Mouse (Mus musculus) heart, postnatal 0 days (tissue): ENCODE measurements at regions not wholly inside any gene's neighbourhood (a gene's known extent, or its start where the extent isn't known, plus 50 kb on each side); places are given as distances from the start of the nearest gene placed in this dataset.

Experiments used
- ATAC-seq: fragments of 200-750 bp; cut with Nextera tagmentation; 2 replicates; pipeline ENCODE4 v1.8.0; 2017; ENCODE audit warnings: low read depth, moderate number of reproducible peaks, moderate library complexity; ENCODE audit not compliant: insufficient read depth
- DNase-seq: peaks from one replicate; pipeline ENCODE4 v3.0.0-alpha.2; 2016; ENCODE audit warnings: low spot score
- H3K27ac ChIP-seq: fragments of 300-500 bp; sonication (generic); 2 replicates; pipeline ENCODE4 v1.5.1; 2014; ENCODE audit warnings: low read depth, mild to moderate bottlenecking
- H3K27me3 ChIP-seq: fragments of 300-500 bp; sonication (generic); 2 replicates; pipeline ENCODE4 v1.6.1; 2014; ENCODE audit warnings: low read length, mixed read lengths; ENCODE audit not compliant: control insufficient read depth, insufficient read depth
- H3K36me3 ChIP-seq: fragments of 300-500 bp; sonication (generic); replicated peaks from 2 replicates; pipeline ENCODE4 v1.6.1; 2014; ENCODE audit warnings: low read length, mixed read lengths; ENCODE audit not compliant: control insufficient read depth, insufficient read depth
- H3K4me1 ChIP-seq: fragments of 300-500 bp; sonication (generic); 2 replicates; pipeline ENCODE4 v1.6.1; 2014; ENCODE audit warnings: antibody characterized with exemption; ENCODE audit not compliant: control insufficient read depth, insufficient read depth
- H3K4me2 ChIP-seq: fragments of 300-500 bp; sonication (generic); 2 replicates; pipeline ENCODE4 v1.6.1; 2014; ENCODE audit warnings: low read depth, mild to moderate bottlenecking, low read length, moderate library complexity
- H3K4me3 ChIP-seq: fragments of 300-500 bp; sonication (generic); 2 replicates; pipeline ENCODE4 v1.5.1; 2014; ENCODE audit warnings: low read depth, low read length
- H3K9ac ChIP-seq: fragments of 300-500 bp; sonication (generic); replicated peaks from 2 replicates; pipeline ENCODE4 v1.6.1; 2014; ENCODE audit warnings: low read depth, low read length, mixed read lengths
- H3K9me3 ChIP-seq: fragments of 300-500 bp; sonication (generic); replicated peaks from 2 replicates; pipeline ENCODE4 v1.6.1; 2016; ENCODE audit warnings: low read length; ENCODE audit not compliant: control insufficient read depth
- CTCF ChIP-seq: IDR thresholded peaks from 2 replicates; pipeline ENCODE4 v1.5.1; 2016; ENCODE audit warnings: antibody characterized with exemption, control low read depth, low read depth
- EP300 ChIP-seq: IDR thresholded peaks from 2 replicates; pipeline ENCODE4 v1.6.1; 2016; ENCODE audit warnings: antibody characterized with exemption, low read depth
- WGBS: fragments of 180-500 bp; shearing (Covaris S2); extraction: QIAGEN DNeasy Blood & Tissue Kit; methylation state at CpG from one replicate; pipeline ENCODE4 v1.1.7; 2014; 5-methylcytosine and 5-hydroxymethylcytosine counted together

GRCm38 (mm10) chr4:105992581-105993127 is 203.0 kb downstream of the Gm12728 start:
- DNase-seq, result no peak
- Histone ChIP-seq H3K27me3 (no peaks in the 10 kb centered on the region), H3K9me3 (no peaks in the 10 kb centered on the region), H3K4me2 (no peak overlapping the region), H3K4me3 (no peak overlapping the region), H3K27ac (no peak overlapping the region), H3K36me3 (no peaks in the 10 kb centered on the region), H3K4me1 (no peaks in the 10 kb centered on the region), H3K9ac (no peak overlapping the region)
- WGBS, result 70% methylated on average over 6 of the region's 6 CpGs
- TF ChIP-seq EP300 (no peak), CTCF (no peak)
- ATAC-seq, result no peak

- no peaks in the 10 kb centered on the region for H3K27me3 ChIP-seq
- no peak for ATAC-seq
- H3K36me3 ChIP-seq, result no peaks in the 10 kb centered on the region
- no peaks in the 10 kb centered on the region for H3K4me1 ChIP-seq
- no peak overlapping the region for H3K27ac ChIP-seq
- H3K4me2 ChIP-seq, result no peak overlapping the region
- no peaks in the 10 kb centered on the region for H3K9me3 ChIP-seq
- TF ChIP-seq EP300 (no peak), CTCF (no peak)
- DNase-seq, result no peak
- 68% methylated on average over 14 of the region's 14 CpGs for WGBS
- H3K4me3 ChIP-seq, result no peak overlapping the region
- H3K9ac ChIP-seq, result no peak overlapping the region
These were observed 204.7 kb downstream of the Gm12728 start for GRCm38 (mm10) chr4:105994390-105994798.

GRCm38 (mm10) chr4:105996060-105996459 is 206.4 kb downstream of the Gm12728 start:
- H3K4me3 ChIP-seq, result no peak overlapping the region
- H3K27ac ChIP-seq, result no peak overlapping the region
- no peak overlapping the region for H3K4me2 ChIP-seq
- 43% methylated on average over 4 of the region's 4 CpGs for WGBS
- no peak for ATAC-seq
- no peaks in the 10 kb centered on the region for H3K4me1 ChIP-seq
- H3K9me3 ChIP-seq, result no peaks in the 10 kb centered on the region
- DNase-seq, result no peak
- no peaks in the 10 kb centered on the region for H3K27me3 ChIP-seq
- no peak for TF ChIP-seq CTCF
- no peak overlapping the region for H3K9ac ChIP-seq
- no peaks in the 10 kb centered on the region for H3K36me3 ChIP-seq

- Histone ChIP-seq H3K9me3 (no peaks in the 10 kb centered on the region), H3K4me1 (no peaks in the 10 kb centered on the region), H3K27ac (no peak overlapping the region), H3K4me3 (no peak overlapping the region), H3K4me2 (no peak overlapping the region), H3K27me3 (no peaks in the 10 kb centered on the region), H3K36me3 (no peaks in the 10 kb centered on the region), H3K9ac (no peak overlapping the region)
- DNase-seq, result no peak
- ATAC-seq, result no peak
- 52% methylated on average over 3 of the region's 3 CpGs for WGBS
- TF ChIP-seq EP300 (no peak), CTCF (no peak)
These were observed 207.4 kb downstream of the Gm12728 start for GRCm38 (mm10) chr4:105996893-105997630.

- 71% methylated on average over 3 of the region's 3 CpGs for WGBS
- DNase-seq, result no peak
- Histone ChIP-seq H3K36me3 (no peaks in the 10 kb centered on the region), H3K4me1 (no peaks in the 10 kb centered on the region), H3K9ac (no peak overlapping the region), H3K9me3 (no peaks in the 10 kb centered on the region), H3K27ac (no peak overlapping the region), H3K4me2 (no peak overlapping the region), H3K27me3 (no peaks in the 10 kb centered on the region), H3K4me3 (no peak overlapping the region)
- no peak for ATAC-seq
- TF ChIP-seq CTCF (no peak), EP300 (no peak)
These were observed 212.8 kb downstream of the Gm12728 start for GRCm38 (mm10) chr4:106002516-106002915.

- H3K9ac ChIP-seq, result no peak overlapping the region
- DNase-seq, result no peak
- 42% methylated on average over 5 of the region's 5 CpGs for WGBS
- H3K27me3 ChIP-seq, result no peaks in the 10 kb centered on the region
- H3K4me1 ChIP-seq, result no peaks in the 10 kb centered on the region
- H3K36me3 ChIP-seq, result no peaks in the 10 kb centered on the region
- H3K4me2 ChIP-seq, result no peak overlapping the region
- no peaks in the 10 kb centered on the region for H3K9me3 ChIP-seq
- H3K4me3 ChIP-seq, result no peak overlapping the region
- H3K27ac ChIP-seq, result no peak overlapping the region
- TF ChIP-seq CTCF, result no peak
- no peak for TF ChIP-seq EP300
- no peak for ATAC-seq
These were observed 216.3 kb downstream of the Gm12728 start for GRCm38 (mm10) chr4:106005936-106006335.
